Mouse (Mus musculus): Measurements from ENCODE around the gene Ttc39b.
A peak's percentile ranks its signal among the peaks of the same experiment; 100 is the strongest.

Gene Ttc39b

DNA sequence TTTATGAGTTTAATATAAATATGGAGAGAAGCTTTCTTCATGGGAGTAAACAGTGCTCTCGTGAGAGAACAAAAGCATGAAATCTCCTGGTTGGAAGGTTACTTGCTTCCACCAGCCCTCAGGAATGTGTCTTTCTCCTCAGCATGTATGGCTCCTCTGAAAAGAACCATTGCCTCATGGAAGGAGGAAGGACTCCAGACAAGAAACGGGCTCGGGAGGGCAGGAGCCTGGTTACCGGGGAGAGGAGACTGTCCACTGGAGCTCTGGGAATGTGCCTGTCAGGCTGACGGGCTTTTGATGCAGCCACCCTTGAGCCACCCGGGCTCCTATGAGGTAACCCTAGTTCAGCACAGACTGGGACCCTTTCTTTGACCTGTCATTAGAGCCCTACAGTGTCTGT lies 137.6 kb downstream of the Ttc39b start:
- no peak for DNase-seq (ENCODE audit: inconsistent ontology term)

- DNase-seq (ENCODE audit: inconsistent ontology term), result peak; percentile 86
Observed at GRCm38 (mm10) chr4:83183288-83183930, 140.6 kb downstream of the Ttc39b start.

- no peak for DNase-seq (ENCODE audit: inconsistent ontology term)
Observed at GRCm38 (mm10) chr4:83182178-83183068, 141.6 kb downstream of the Ttc39b start.

DNA sequence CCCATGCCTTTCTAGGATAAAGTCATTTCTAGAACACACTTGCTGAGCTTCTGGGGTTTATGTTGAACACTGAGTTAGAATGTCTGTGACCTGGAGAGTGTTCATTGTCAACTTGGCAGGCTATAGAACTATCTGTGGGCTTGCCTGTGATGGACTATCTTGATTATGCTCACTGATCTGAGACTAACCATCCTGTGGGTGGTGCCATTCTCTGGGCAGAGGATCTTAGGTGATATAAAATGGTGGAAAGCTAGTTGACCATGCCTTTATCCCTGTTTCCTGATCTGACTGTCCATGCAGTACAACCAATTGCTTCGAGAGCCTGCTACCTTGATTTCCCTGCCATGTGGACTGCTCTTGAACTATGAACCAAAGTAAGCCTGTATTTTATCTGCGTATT lies 146.6 kb downstream of the Ttc39b start:
- no peak for DNase-seq (ENCODE audit: inconsistent ontology term)

GRCm38 (mm10) chr4:83174946-83175345 lies 149.1 kb downstream of the Ttc39b start:
- DNase-seq (ENCODE audit: inconsistent ontology term), result no peak

DNA sequence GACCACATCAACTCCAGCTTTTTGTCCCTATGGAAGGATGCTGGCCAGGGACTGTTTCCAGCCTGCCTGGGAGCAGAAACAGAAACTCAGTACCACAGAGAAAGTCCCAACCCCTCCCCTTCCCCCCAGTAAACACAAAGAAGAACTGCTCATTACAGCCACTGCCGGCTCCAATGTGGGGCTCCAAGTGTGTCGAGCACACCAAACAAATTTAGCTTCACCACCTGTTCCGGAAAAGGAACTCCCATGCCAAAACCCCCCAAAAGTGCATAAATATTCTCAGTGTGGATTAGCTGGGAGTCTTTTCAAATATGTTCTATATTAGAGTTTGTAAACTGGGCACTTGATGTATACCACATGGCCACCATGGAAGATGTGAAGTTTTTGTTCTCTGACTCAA lies 151.8 kb downstream of the Ttc39b start:
- no peak for DNase-seq (ENCODE audit: inconsistent ontology term)

DNA sequence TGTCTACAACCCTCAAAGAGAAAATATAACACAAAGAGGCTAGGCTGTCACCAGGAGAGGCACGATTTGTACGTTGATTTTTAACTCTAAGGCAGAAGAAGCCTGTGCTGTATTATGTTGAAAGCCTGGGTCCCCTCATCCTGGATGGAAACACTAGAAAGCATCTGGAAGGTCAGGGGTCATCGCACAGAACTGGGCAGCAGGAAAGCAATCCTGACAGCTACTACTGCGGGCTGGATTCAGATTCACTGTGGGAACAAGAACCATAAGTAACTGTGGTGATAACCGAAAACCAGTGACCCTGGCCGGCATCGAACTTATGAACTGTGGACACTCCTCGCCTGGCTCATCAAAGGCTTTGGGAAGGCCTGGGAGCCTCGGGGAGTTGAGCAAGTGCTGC lies 153.3 kb downstream of the Ttc39b start:
- DNase-seq (ENCODE audit: inconsistent ontology term), result no peak
